Mouse (Mus musculus): Measurements from ENCODE around the gene Nxn. TPM values are rescaled to one million over a fixed set of nuclear protein-coding genes. Genes with fewer than 3 reads are reported as not detected.

Gene Nxn
- total RNA-seq, 2 experiments from 2014 or later: 22.5 to 25.0 TPM

DNA sequence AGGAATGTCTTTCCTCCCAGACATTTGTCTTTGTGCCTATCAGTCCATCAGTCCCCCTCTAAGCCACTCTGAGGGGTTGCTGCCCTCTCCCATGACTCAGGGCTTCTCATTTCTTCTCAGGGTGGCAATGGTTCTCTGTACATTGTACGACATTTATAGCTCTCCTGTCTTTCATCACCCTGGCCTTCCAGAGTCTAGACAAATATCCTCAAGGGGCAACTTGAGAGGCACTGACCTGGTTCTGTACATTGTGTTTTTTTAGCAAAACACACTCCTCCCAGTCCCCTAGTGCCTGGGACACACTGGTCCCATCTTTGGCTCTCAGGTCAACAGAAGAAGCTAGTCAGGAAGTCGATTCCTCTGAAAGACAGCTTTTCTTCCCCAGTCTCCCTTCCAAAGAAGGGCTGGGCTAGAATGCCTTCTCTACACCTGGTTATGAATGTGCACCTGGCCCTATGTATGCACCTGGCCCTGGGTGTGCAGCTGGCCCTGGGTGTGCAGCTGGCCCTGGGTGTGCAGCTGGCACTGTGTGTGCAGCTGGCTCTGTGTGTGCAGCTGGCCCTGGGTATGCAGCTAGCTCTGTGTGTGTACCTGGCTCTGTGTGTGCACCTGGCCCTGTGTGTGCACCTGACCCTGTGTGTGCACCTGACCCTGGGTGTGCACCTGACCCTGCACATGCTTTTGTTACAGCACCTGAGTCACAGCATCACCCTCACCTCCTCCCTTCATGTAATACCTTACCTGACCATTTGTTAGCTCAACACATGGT, 70.2 kb downstream of the Nxn start:
- DNase-seq: no peak

GRCm38 (mm10) chr11:76328084-76328483, 70.9 kb downstream of the Nxn start:
- DNase-seq: no peak

DNA sequence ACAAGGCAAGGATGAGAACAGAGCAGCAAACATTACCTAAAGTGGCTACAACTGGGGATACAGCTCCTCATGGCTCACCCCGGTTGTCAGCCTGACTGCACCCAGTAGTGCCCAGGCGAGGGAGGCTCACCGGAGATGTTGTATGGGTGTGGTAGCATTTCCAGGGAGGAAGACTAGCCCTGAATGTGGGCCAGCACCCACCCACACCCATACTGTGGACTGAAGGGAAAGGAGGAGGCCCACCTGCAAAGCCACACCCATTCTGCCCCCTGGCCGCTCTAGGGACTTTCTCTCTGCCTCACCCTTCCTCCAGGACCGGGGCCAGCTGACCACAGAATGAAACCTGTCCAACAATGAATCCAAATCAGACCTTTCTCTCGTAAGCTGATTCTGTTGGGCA, 72.3 kb downstream of the Nxn start:
- DNase-seq: no peak

GRCm38 (mm10) chr11:76326051-76326450, 72.9 kb downstream of the Nxn start:
- DNase-seq: no peak

GRCm38 (mm10) chr11:76324801-76325200, 74.1 kb downstream of the Nxn start:
- DNase-seq: no peak

- no peak for DNase-seq
Measured at GRCm38 (mm10) chr11:76324207-76324606, 74.7 kb downstream of the Nxn start.

- peak; percentile 27 for DNase-seq
Measured at GRCm38 (mm10) chr11:76322939-76323338, 76.0 kb downstream of the Nxn start.

- DNase-seq: peak; percentile 24
Measured at GRCm38 (mm10) chr11:76322081-76322480, 76.9 kb downstream of the Nxn start.

DNA sequence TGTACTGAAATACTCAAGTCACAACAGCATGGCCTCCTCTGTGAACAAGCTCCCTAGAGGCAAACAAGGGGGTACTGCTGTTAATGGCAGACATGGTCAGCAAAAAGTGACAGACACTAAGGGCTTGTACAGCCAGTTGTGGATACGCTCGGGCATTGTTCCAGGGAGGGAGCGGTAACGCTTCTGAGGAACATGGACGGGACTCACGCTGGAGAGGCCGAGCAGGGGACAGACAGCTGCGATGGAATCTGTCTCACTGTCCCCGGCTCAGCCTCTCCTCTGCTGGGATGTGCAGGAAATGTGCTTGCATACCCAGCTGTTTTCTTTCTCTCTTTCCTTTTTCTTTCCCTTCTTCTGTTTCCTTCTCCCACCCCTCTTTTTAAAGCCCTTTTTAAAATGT, 78.5 kb downstream of the Nxn start:
- DNase-seq: no peak

- DNase-seq: no peak
Measured at GRCm38 (mm10) chr11:76319714-76320435, 79.1 kb downstream of the Nxn start.

DNA sequence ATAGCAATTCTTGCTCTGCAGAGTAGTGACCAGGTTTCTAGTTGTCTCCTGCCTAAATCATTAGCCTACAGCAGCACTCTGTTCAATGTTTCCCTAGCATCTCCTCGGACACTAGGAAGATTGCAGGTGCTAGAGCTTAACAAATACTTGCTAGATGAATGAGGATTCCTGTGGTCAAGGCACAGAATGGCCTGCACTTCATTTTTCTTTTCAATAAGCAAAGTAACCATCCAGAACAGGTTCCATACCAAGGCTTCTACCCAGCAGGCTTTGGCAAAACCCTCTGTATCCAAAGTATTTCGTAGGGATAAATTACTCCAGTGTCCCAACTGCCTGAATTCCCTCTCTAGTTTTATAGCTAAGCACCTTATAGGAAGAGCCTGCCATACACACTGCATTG, 81.0 kb downstream of the Nxn start:
- no peak for DNase-seq

DNA sequence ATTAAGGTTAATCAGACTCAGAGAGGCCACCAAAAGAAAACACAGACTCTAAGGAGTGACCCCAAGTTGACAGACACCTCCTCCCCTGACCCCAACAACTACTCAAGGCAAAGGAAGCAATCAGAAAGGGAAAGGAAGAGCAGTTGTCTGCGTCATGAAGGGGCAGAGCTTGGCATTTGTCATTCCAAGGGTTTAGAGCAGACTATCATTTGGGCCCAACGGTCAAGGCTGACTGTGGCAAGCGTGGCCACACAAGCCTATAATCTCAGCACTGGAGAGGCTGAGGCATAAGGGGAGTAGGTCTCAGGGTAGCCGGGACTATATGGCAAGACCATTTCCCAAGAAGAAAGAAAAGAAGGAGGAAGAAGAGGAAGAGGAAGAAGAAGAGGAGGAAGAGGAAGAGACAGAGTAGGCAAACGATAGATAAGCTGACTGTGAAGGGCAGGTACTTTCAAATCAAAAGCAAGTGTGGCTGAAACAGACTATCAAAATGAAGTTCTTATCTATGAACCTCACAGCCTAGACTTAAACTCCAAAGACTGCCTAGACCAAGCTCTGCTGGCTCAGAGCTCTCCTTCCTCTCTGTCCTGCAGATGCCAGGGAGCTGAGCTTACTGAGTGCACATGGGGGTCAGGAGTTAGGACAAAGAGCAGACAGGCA, 83.0 kb downstream of the Nxn start:
- no peak for DNase-seq

GRCm38 (mm10) chr11:76314741-76315140, 84.2 kb downstream of the Nxn start:
- DNase-seq: no peak

DNA sequence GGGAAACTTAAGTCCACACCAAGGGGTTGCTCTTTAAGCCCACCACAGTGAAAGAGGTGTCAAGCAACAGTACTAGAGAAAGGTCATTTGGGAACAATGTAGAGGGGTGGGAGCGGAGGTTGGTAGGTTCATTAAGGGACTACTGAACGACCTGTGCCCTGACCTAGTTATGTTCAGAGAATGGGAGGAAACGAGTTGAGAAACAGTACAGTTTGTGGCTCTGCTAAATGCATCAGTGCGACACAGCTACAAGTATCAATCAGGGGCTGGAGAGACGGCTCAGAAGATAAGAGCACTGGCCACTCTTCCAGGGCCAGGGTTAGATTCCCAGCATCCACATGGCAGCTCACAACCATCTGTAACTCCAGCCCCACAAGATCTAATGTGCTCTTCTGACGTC, 84.8 kb downstream of the Nxn start:
- DNase-seq: no peak

- DNase-seq: no peak
Measured at GRCm38 (mm10) chr11:76312805-76313204, 86.1 kb downstream of the Nxn start.

DNA sequence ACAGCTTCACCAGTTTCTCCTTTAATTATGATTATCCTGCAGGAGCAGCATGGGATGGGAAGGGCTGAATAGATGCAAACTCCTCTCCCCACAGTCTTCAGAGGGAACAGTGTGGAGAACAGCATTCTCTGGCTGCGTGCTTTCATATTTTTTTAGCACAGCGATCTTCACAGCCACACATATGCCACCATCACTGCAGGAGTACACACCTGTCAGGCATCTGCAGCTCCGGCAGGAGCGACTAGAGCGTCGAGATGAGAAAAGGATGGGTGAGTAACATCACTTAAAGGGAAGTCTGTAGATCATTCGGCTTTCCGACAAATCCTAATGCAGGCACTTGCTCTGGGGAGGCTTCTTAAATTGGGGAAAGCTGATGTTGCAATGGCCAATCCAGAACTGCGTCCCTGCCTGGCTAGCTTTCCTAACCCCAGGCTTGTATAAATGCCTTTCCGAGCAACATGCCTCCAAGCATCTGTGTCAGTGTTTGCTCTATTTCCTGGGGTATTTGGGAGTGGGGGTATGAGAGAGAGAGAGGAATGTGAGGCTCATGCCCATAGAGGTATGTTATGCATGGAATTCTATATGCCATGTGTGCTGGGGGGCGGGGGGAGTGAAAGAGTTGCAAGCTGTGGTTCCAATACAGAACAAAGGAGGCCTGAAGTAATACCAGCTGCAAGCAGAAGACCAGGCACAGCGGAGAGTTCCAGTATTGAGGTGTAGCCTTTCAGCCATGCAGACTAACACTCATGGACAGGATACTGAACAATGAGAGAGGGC, 87.5 kb downstream of the Nxn start:
- DNase-seq: no peak

GRCm38 (mm10) chr11:76309868-76310267, 89.1 kb downstream of the Nxn start:
- DNase-seq: no peak

- no peak for DNase-seq
Measured at GRCm38 (mm10) chr11:76309072-76309471, 89.9 kb downstream of the Nxn start.

GRCm38 (mm10) chr11:76306769-76307168, 92.2 kb downstream of the Nxn start:
- no peak for DNase-seq

DNA sequence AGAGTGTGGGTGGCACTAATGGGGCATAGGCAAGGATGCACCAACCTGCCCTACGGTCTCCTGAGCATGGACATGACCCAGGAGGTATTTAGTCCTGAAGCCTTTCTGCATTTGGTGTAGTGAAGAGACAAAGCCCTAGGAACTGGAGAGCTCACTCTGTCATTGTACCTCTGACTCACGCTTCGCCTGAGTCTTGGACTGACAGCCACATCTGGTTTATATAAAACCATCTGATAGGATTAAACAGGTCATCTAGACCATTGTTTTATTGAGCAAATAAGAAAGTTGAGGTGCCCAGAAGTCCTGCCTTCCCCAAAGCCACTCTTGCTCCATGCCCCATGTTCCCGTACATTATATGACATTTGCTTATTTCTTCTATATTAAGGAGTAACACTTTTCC, 93.4 kb downstream of the Nxn start:
- no peak for DNase-seq

DNA sequence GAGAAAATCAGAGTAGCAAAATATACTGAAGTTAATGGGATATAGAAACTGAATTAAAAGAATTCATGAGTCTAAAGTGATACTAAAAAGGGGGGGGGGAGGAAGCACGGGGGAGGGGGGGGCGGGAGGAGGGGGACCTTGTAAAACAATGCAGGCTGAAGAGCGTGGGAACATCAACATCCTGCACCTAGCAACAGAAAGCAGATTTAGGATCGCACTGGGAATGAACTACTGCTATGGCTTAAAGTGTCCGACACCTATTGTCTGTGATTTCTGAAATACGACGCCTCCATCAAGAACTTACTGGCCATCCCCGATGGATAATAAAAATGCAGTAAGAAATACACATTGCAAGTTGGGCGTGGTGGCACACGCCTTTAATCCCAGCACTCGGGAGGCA, 95.6 kb downstream of the Nxn start:
- DNase-seq: no peak

DNA sequence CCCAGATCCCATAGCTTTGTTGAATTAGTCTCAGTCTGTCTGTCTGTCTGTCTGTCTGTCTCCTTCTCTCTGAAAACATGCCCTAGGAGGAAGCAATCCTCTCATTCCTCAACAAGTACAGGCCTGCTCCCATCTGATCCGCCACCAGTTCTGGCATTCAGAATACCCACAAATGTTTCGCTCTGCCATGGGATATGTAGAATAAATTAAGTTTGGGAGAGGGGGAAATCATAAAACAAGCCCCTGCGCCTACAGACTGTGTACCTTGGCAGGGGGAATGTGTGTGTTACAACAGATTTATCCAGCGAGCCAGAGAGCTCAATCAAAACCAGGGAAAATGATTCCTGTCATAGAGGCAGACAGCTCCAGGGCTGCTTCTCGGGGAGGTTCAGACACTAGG, 98.1 kb downstream of the Nxn start:
- DNase-seq: no peak

All from adrenal gland, postnatal 10 days (tissue).